Mouse (Mus musculus) E14TG2a.4 (cell line): ENCODE results near the gene Snu13.

Source experiments
- CTCF ChIP-seq: conservative IDR thresholded peaks from 2 replicates; pipeline ENCODE4 v1.5.1; 2014; ENCODE audit warnings: low read length
- NANOG ChIP-seq: IDR thresholded peaks from 2 replicates; pipeline ENCODE4 v1.6.1; 2014; ENCODE audit warnings: borderline replicate concordance, low read length, mixed read lengths
- POU5F1 ChIP-seq: IDR thresholded peaks from 2 replicates; pipeline ENCODE4 v1.6.1; 2014; ENCODE audit warnings: low read length, borderline replicate concordance

DNA sequence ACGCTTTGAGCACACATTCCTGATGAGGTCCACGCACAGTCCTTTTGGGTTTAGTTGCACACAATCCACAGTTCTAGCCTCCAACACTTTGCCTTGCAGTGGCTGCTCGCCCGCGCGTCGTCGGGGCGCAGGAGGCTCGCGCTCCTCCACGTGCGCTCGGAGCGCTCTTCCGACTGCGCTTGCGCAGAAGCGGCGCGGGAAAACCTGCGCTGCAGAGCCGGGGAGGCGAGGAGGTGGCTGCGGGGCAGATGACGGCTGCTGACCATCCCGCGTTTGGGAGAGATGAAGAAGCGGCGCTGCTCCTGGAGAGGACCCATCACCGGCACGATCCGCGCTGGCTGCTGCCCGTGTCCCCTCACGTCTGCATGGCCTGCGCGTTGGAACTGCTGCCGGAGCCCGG lies 22.5 kb upstream of the Snu13 start, which contains the start of gene Mei1:
- TF ChIP-seq CTCF (no peak), POU5F1 (no peak), NANOG (no peak)
